Mouse (Mus musculus) heart, postnatal 0 days (tissue): Measurements from ENCODE around the gene Krtap11-1.

Source experiments
- CTCF ChIP-seq: IDR thresholded peaks from 2 replicates; pipeline ENCODE4 v1.5.1; 2016; ENCODE audit warnings: antibody characterized with exemption, control low read depth, low read depth
- EP300 ChIP-seq: IDR thresholded peaks from 2 replicates; pipeline ENCODE4 v1.6.1; 2016; ENCODE audit warnings: antibody characterized with exemption, low read depth

- TF ChIP-seq CTCF (no peak), EP300 (no peak)
Measured at GRCm38 (mm10) chr16:89617251-89617650, 46.3 kb upstream of the Krtap11-1 start.
